Mouse (Mus musculus) lung, postnatal 25 days (tissue): ENCODE measurements at regions not wholly inside any gene's neighbourhood (a gene's known extent, or its start where the extent isn't known, plus 50 kb on each side); places are given as distances from the start of the nearest gene placed in this dataset.

Source experiments
- DNase-seq: peaks from one replicate; pipeline ENCODE4 v3.0.0; 2022; ENCODE audit warnings: low spot score

DNA sequence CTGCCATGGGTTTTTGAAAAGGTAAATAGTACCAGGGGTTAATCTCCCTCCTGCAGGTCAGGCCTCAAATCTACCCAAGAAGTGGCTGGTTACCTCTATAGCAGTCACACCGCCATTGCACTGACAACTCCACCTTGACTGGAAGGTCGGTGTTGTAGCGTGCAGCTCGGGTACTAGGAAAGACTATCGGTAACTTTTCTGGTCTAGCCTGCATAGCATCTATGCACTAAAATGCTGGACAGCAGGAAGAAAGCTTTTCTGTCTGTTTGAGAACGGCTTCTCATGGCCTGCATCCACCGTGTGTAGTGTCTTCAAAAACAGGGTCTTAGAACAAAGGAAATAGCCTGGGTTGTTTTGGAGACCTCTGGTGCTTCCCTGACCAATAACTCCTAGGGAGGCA, 88.8 kb downstream of the Bms1 start:
- DNase-seq, result no peak

DNA sequence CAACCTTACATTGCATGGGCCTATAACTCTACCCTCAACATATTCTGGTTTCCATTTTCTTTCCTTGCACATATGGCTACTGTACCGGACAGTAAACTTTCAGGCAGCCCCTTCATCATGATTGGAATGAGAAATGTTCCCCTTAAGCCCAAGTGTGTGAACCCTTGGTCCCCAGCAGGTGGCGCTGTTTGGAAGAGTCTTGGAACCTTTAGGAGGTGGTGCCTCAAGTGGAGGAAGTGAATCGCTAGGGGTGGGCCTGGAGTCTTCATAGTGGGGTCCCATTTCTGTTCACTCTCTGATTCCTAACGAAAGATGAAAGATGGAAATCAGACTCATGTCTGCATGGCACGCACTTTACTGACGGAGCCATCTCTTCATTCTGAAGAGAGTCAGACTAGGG, 91.8 kb downstream of the Bms1 start:
- no peak for DNase-seq

DNA sequence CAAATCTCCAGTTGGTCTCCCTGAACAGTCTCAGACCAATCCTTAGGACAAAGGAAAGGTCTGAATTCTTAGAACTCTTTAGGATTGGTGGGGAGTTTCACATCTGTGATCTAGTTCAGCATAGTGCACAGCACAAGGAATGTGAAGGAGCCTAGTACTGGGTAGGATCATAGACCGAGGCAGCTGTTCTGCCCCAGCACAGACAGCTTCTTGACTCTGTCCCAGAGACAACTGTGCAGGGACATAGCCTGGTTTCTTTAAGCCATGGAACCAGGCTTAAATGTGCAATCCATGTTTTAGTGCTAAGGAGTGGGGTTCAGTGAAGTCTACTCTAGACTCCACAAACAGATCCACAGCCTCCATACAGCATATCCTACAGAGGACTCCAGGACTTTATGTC, 93.6 kb downstream of the Bms1 start:
- DNase-seq, result no peak

DNA sequence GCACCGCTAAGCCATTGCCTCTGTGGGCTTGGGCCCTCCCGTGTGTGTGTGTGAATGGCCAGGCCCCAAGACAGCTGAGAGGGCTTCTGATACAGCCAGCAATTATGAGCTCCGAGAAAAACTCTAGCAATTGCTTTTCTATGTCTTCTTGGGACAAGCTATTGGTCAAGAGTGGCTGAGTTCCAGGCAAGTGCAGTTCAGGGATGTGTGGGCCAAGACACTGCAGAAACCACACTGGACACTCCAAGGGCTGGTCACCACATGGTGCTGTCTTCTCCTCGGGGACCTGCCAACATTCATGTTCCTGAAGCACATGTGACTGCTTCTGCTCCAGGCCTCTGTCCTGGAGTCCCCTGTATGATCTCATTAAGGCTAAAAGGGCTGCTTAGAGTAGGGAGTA, 94.7 kb downstream of the Bms1 start:
- no peak for DNase-seq

DNA sequence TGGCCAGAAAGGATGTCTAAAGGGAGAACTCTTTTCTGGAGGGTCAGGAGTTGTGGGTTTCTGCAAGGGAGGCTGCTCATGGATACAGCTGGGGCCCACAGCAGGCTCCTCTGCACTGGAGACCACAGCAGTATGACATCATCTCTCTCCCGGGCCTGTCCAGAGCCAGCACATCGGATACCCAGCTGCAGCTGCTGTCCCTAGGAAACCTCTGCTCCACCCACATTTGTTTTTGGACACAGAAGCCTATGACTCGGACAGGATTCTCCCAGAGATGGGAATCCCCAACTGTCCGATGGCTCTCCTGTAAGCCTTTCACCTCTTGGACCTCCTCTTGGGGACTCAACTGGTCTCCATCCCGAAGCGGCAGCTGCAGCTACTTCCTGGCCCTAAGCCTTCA, 96.2 kb downstream of the Bms1 start:
- DNase-seq, result no peak

DNA sequence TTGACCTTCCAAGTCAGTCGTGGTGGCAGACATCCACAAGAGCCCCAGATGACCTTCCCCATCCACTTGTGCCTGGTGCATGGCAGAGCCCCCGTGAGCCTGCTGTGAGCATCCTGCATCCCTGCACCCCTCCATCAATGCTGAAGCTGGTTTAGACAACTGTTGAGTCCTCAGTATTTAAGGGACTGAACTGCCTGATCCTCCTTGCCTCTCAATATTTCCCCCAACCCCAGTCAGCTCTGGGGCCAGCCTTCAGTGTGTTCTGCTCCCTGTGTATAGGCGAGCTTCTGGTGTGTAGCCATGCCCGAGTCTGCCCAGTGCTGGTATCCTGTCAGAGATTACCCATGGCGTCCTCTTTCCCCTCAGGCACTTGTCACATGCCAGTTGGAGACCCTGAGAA, 96.6 kb downstream of the Bms1 start:
- DNase-seq, result no peak

DNA sequence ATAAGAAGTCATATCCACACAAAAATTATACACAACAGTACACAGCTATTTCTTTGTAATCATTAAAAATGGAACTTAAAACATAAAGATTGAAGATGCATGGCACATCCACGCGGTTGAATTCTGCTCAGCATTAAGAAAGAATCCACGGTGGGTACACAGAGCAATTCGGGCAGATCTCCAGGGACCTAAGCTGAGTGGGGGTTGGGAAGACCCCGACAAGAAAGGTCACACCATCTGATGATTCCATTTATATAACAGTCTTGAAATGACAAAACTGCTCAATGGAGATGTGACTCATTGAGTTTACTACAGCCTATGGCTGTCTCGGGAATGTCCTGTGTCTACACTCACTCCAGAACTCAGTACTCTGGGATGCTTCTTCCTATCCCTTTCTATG, 97.2 kb downstream of the Bms1 start:
- DNase-seq, result no peak

DNA sequence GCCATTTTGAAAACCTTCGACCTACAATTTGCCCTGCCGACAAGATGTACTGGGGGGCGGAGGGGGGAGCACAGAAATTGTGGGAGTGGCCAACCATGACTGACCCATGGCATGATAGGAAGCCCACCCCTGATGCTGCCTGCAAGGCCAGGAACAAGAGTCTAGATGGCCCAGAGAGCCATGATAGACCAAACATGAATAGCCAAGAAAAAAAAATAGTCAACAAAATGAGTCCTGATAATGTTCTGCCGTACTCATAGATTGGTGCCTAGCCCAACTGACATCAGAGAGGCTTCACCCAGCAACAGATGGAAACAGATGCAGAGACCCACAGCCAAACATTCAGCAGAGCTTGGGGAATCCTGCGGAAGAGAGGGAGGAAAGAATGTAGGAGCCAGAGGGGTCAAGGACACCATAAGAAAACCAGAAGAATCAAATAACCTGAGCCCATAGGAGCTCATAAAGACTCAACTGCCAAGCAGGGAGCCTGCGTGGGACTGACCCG, 99.2 kb downstream of the Bms1 start:
- DNase-seq, result no peak

DNA sequence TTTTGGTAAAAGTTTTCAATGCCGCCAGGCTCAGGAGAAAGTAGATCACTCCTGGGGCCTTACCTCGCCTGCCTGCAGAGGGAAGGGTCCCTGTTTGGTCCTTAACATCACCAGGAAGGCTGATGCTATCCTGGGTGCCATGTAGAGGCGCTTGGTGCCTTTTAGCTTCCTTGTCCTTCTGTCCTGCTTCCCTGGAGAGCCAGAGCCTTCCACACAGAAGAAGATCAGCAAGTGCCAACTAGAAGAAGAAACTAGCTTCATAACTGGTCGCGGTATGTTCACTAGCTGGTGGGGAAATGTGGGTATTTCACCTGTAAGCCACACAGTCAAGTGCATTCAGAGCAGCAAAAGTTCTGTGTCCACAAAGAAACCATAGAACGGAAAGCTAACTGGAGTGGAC, 103.4 kb downstream of the Bms1 start:
- no peak for DNase-seq

DNA sequence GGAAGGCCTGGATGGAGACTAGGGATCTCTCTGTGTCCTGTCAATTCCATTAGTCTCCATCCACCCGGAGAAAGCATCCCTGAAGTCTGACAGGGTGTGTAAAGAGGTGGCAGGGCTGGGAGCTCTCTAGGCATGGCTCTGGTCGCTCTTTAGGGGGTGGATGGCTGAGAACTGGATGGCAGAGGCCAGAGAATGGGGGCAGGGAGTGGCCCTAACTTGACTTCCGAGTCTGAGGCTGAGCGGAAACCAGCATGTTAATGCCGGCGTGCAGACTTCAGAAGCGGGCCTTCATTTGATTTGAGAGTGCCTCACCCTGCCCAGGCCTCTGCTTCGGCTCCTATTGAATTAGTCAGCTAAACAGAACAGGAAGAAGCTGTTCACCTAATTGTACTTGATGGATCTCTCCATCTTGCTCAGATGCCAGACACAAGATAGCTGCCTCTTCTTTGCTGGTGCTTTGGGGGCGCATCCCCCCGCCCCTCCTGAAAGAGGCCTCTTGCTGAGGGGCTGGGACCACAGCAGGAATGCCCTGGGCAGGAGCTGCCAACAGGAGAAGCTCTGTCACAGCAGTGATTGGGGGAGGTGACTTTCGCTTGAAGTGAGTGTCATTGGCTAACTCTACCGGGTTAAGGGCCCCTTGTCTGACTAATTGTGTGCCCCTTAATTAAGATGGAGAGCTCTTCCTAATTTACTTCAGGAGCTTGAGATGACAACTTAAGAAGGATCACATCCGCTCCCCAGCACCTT, 104.2 kb downstream of the Bms1 start:
- DNase-seq, result no peak

DNA sequence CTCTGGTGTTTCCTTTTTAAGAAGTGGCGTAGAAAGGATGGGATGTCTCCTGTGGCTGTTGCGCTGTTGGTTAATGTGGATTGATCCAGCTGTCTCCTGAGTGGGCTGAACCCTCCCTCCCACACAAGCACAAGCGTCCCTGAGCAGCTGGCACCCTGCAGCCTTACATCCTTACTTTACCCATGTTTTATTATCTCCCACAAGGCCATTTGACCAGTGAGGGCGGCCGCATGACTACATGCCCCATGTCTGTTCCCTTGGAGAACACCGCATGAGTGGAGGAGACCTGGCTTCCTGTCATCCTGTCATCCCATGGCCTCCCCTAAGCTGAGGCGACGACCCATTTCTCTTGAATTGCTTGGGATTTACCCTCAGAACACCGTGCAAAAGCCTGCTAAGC, 108.2 kb downstream of the Bms1 start:
- no peak for DNase-seq

DNA sequence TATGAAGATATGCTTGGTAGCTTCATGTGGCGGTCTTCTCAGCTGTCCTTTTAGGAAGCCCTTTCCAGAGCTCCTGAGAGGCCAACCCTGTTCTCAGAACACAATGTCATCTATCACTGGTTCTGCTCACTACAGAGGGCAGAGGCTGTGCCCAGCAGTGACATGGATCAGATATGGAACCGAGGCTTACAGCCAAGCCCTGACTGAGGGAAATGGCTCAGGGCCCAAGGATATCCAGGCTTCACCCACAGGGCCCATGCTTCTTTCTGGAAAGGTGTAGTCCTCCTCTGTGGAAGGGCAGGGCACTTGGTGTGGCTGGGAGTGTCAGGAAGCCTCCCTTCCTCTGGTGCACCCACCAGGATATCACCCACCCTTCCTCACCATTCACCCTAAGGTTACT, 109.4 kb downstream of the Bms1 start:
- DNase-seq, result no peak

DNA sequence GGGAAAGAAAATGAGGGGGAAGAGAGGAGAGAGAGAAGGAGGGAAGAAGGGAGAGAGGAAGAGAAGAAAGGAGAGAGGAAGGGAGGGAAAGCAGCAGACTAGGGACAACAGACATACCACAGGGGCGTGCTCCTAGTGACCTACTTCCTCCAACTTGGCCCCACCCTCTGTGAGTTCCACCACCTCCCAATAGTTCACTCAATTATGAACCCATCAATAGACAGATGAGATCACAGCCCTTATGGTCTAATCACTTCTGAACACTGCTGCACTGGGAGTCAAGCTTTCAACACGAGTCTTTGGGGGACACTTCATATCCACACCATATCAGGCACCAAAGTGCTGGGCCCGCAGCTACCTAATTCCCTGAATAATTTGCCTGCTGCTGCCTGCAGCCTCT, 110.7 kb downstream of the Bms1 start:
- no peak for DNase-seq

DNA sequence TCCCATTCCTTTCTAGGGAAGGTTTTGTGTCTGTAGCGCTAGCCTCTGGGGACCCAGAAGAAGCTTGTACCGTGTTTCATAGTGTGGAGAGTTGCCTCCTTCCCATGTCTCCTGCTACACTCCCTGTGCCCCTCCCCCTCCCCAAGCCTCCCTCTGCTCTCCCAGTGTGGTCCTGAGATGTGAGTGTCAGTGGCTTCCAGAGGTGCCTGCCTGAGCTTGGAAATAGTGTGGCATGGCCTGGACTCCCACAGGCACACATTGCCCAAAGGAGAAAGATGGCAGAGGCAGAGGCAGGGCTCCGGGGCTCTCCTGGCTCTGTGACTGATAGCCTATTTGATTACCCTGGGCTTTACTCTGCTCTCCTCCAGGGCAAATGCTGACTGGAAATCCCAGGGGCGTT, 110.0 kb upstream of the Ret start:
- DNase-seq, result no peak

DNA sequence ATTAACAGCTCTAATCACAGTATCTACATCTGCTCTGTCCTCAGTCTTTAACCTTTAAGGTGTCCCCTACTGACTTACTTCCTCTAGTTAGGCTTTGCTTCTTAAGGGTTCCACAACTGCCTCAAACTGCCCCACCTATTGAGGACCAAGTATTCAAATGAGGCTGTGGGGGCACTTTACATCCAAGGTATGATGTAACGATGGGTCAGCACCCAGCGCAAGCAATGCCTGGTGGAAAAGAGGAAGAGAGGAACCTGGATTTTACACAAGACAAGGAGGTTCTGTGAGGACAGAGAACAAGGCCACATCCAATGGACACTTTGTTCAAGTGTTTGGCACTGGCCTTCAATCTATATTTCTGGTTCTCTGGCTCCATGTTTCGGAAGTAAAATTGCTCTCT, 107.7 kb upstream of the Ret start:
- no peak for DNase-seq

DNA sequence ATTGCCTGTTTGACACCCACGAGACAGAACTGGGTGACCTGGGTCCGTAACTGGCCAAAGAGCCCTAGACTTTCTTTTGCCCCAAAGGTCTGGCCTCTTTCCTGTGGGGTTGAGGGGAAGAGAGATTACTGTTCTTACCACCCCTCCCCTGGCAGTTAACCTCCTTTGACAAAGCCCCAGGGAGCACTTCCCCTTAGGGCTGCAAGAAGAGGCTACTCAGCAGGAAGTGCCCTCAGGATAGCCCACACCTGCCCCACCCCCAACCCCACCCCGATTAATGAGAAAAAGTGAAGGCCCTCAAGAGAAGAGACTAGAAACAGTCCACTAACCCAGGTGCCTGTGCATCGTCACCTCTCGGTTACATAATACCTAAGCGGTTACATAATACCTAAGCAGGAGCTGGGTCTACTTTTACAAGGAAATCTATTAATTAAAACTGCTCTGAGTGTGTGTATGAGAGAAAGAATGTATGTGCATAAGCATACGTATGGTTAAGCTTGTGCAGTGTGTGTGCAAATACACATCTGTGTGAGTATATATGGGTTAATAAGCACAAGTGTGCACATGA, 105.3 kb upstream of the Ret start:
- DNase-seq, result peak; percentile 23

DNA sequence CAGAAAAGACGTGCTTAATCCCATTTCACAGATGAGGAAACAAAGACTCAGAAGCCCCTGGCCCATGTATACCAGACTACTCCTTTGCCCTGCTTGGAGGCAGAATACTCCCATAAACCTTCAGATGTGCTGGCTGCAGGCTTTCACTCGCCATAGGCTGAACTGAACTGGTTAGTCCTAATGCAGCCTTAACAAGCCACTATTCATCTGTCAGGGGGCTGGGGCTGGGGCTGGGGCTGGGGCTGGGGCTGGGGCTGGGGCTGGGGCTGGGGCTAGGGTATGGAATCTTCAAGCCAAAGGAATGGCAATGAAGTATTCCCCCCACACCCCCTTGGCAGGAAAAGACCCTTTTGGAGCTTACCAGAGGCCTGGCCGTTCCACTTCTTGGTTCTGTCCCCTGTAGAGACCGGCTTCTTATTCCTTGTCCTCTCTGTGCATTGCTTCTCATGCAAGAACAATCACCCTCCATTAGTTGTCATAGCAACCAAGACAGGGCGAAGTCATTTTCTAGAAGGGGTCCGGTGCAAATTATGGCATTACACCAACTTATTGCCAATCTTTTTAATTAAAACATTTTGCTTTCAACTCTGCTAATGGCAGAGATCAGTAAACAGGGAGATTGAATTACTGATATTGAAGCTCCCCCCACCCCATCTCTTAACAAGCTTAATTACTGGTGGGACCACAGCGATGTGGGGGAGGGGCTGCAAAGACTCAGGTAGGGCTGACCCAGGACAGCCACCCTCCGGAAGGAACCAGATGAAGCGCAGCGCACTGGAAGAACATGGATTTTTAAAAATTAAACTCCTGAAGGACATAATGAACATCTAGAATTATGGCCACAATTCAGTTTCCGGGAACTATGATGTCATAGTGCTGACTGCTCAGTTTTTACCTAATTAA, 104.6 kb upstream of the Ret start:
- no peak for DNase-seq

DNA sequence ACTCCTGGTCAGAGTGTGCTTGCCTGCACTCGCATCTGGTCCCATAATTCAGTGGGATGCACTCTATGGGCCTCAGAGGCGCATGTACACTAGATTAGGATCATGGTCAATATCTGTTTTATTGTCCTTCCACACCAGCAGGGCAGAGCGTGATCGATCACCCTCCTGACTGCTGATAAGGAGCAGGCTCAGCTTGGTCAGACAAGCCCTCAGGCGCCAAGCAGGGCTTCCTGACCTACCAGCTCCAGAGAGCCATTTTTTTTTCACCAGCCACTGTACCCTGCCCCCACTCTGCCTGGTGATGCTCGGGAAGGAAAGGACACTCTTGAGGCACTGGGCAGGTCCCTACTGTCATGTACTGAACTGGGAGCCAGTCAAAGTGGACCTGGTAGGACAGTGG, 103.3 kb upstream of the Ret start:
- DNase-seq, result no peak

DNA sequence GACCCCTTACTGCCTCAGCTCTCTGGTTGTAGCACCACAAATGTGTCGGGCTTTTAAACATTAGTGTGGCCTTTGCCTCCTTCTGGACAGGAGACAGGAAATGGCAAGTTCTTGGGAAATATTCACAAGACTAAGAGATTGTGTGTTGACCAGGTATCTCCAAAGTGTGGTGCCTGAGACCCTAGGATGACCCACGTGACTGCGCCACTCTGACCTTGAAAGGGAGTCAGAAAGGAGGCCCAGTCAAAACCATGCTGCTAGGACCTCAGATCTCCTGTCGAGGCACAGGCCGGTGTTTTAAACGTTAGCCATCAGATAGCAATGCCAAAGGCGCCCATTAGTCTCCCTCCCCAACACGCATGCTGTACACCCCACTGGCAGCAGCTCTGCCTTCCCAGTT, 100.1 kb upstream of the Ret start:
- no peak for DNase-seq

DNA sequence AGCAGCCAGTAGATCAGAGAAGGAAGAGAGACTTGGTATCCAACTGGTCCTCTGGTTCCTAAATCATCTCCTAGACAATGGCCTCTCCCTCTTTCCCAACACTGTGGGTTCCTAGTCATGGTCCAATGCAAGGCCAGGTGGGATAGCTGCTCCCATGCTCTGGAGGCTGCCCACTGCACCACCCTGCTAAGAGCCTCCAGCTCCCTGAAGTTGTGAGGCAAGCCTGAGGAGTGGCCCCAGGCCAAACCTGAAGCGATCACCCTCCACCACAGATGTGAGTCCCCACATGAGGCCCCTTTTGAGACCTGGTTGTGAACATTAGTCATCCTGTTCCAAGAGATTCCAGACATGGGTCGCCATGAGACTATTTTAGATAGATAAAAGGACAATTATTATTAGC, 96.5 kb upstream of the Ret start:
- no peak for DNase-seq

DNA sequence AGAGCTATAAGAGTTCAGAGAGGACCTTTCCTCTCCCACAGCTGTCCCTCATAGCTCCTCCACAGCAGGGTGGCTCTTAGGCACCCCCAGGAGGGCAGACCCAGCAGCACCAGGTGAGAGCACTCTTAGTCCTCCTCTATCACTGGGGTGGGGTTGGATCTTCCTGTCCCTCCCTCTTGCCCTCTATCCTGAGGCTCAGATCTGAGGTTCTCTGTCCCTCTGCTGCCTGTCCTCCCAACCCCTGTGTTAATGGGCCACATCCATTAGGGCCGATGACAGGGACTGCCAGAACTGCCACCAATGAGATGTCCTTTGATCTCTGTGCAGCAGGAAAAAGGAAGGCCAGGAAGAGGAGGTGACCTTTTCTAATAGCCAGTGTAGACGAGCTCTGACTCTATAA, 95.4 kb upstream of the Ret start:
- no peak for DNase-seq

DNA sequence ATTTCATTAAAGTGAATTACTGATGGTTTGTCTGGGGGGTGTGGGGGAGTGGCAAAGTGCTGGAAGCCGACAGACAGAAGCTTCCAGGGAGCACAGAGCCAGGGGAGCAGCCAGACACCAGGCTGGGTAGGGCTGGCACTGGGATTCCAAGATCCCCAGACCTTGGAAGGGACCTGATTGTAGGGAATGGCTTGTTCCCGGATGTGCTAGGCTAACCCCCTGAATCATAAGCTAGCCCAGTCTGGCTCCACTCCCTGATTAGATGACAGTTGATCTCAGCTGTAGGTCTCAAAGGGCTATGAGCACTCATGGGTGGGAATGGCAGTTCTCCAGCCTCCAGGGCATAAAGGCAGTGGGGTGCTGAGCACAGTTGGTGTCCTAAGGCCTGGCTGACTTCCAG, 94.8 kb upstream of the Ret start:
- DNase-seq, result no peak

DNA sequence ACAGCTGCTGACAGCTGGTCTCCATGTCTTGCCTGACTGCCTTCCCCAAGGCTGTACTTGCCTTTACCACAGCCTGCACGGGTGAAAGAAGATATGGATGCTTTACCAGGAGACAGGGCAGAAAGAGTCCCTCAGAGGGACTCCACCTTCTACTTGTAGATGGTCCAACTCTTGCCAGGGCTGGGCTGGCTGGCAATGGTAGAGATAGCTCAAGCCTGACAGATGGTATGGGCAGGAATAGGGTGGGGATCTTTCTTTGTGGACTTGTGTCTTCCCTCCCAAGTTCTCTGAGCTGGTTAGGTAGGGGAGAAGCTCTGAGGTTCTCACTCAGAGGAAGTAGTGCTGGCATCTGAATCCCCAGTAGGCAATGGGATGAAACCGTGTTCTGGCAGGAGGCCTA, 93.9 kb upstream of the Ret start:
- no peak for DNase-seq
